Mouse (Mus musculus) gastrocnemius, postnatal 4 days (tissue): Measurements from ENCODE around the gene Rasgef1b. TPM values are rescaled to one million over a fixed set of nuclear protein-coding genes. Genes with fewer than 3 reads are reported as not detected.
A peak's percentile ranks its signal among the peaks of the same experiment; 100 is the strongest.

Experiments
- DNase-seq, 2 experiments: peaks; one replicate each; pipeline ENCODE4 v3.0.0; 2021 to 2022; ENCODE audit warnings: low spot score in 2 of 2, mixed read lengths in 2 of 2
- total RNA-seq, 2 experiments: library from RNA; stranded (reverse); gene quantifications; 2 replicates each; pipeline ENCODE4 v1.2.3; 2021

Rasgef1b gene
- total RNA-seq, 2 experiments from 2014 or later, result 3.2 to 3.6 TPM

- DNase-seq, result no peak
Measured at GRCm38 (mm10) chr5:99380882-99381281, 348.0 kb downstream of the Rasgef1b start.

- DNase-seq, result no peak
Measured at GRCm38 (mm10) chr5:99380166-99380565, 348.7 kb downstream of the Rasgef1b start.

GRCm38 (mm10) chr5:99378437-99379226 lies 350.2 kb downstream of the Rasgef1b start:
- no peak for DNase-seq

- no peak for DNase-seq
Measured at GRCm38 (mm10) chr5:99375725-99376124, 353.1 kb downstream of the Rasgef1b start.

- DNase-seq, result no peak
Measured at GRCm38 (mm10) chr5:99374460-99374859, 354.4 kb downstream of the Rasgef1b start.

- DNase-seq, result no peak
Measured at GRCm38 (mm10) chr5:99373570-99374151, 355.2 kb downstream of the Rasgef1b start.

- no peak for DNase-seq
Measured at GRCm38 (mm10) chr5:99370636-99371035, 358.2 kb downstream of the Rasgef1b start.

- DNase-seq, result no peak
Measured at GRCm38 (mm10) chr5:99369256-99369655, 359.6 kb downstream of the Rasgef1b start.

- DNase-seq, result no peak
Measured at GRCm38 (mm10) chr5:99368615-99369014, 360.2 kb downstream of the Rasgef1b start.

GRCm38 (mm10) chr5:99360531-99360930 lies 368.3 kb downstream of the Rasgef1b start:
- no peak for DNase-seq

GRCm38 (mm10) chr5:99359251-99359650 lies 369.6 kb downstream of the Rasgef1b start:
- no peak for DNase-seq

GRCm38 (mm10) chr5:99354640-99355132 lies 374.2 kb downstream of the Rasgef1b start:
- no peak for DNase-seq

- DNase-seq, result no peak
Measured at GRCm38 (mm10) chr5:99350030-99350429, 378.8 kb downstream of the Rasgef1b start.

- peak; percentile 17 to 59 for DNase-seq
Measured at GRCm38 (mm10) chr5:99348257-99348849, 380.5 kb downstream of the Rasgef1b start.

- no peak for DNase-seq
Measured at GRCm38 (mm10) chr5:99342527-99342926, 386.3 kb downstream of the Rasgef1b start.

- DNase-seq, result no peak
Measured at GRCm38 (mm10) chr5:99340311-99340989, 388.4 kb downstream of the Rasgef1b start.

- peak in 1 of 2 experiments; percentile 52 for DNase-seq
Measured at GRCm38 (mm10) chr5:99339790-99340189, 389.1 kb downstream of the Rasgef1b start.

- no peak for DNase-seq
Measured at GRCm38 (mm10) chr5:99338826-99339225, 390.0 kb downstream of the Rasgef1b start.

GRCm38 (mm10) chr5:99336427-99336826 lies 392.4 kb downstream of the Rasgef1b start:
- no peak for DNase-seq

- no peak for DNase-seq
Measured at GRCm38 (mm10) chr5:99334017-99334416, 394.8 kb downstream of the Rasgef1b start.

GRCm38 (mm10) chr5:99332021-99332420 lies 396.8 kb downstream of the Rasgef1b start:
- DNase-seq, result no peak
